Mouse (Mus musculus): Measurements from ENCODE around the gene Zbtb18. TPM values are rescaled to one million over a fixed set of nuclear protein-coding genes. Genes with fewer than 3 reads are reported as not detected.

Zbtb18 gene
- polyA plus RNA-seq, 2 experiments = 0.55 to 4.5 TPM

DNA sequence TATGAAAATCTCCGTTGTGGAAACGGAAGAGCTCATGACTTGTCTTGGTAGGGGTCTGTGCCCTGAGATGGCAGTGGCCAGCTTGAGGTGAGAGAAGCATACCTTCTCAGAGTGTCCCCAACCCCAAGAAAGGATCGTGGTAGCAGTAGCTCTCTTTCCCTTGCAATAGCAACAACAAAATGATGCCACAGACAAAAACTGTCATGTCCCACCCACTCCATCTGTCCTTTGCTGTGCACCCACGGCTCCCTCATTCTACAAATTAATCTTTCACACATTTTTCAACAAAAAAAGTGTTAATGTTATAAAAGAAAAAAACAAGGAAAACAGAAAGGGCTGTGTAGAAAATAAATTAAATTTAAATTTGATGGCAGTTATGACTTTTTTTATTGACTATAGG is 13.1 kb upstream of the Zbtb18 start:
- no peak for ATAC-seq (ENCODE audit: insufficient read depth)
- Histone ChIP-seq H3K4me3 (ENCODE audit: insufficient read depth in 1 of 2, low read depth in 2 of 2, low read length in 2 of 2) (no peak overlapping the region), H3K9ac (replicated peaks) (no peak overlapping the region), H3K36me3 (replicated peaks; ENCODE audit: control insufficient read depth, insufficient read depth, low read depth) (no peaks in the 10 kb centered on the region), H3K27ac (no peak overlapping the region), H3K4me2 (ENCODE audit: low read depth) (no peak overlapping the region), H3K4me1 (replicated peaks; ENCODE audit: control insufficient read depth in 2 of 2, insufficient read depth in 2 of 2, low read length in 1 of 2) (no peaks in the 10 kb centered on the region), H3K9me3 (ENCODE audit: control insufficient read depth, low read length) (no peaks in the 10 kb centered on the region), H3K27me3 (ENCODE audit: control insufficient read depth, insufficient read depth, low read length) (no peaks in the 10 kb centered on the region)
- TF ChIP-seq EP300 (IDR thresholded peaks at IDR 0.05; ENCODE audit: low read depth) (no peak), CTCF (IDR thresholded peaks at IDR 0.05; ENCODE audit: low read depth) (no peak)
- DNase-seq (ENCODE audit: low read depth in 3 of 3, low spot score in 3 of 3) = no peak
- WGBS (ENCODE audit: insufficient replicate concordance) = 63% methylated on average over 4 of the region's 4 CpGs

DNA sequence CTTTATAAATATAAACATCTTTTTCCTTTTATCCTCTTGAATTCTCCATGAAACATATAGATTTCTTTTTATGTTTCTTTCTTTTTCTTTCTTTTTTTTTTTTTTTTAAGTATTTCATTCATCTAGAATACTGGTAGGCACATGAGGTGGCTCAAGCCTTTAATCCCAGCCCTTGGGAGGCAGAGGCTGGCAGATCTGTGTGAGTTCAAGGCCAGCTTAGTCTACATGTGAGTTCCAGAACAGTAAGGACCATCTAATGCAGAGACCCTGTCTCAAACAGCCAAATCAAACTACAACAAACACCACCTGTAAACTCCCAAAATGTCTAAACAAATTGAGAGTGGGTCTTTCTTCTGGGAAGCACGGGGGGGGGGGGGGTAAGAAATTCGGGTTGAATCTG is 1.7 kb upstream of the Zbtb18 start:
- DNase-seq (ENCODE audit: low read depth in 3 of 3, low spot score in 3 of 3) = no peak
- no peak for ATAC-seq (ENCODE audit: insufficient read depth)
- peak overlapping the region; percentile 98 for H3K4me2 ChIP-seq (ENCODE audit: low read depth)
- no peaks in the 10 kb centered on the region for H3K27me3 ChIP-seq (ENCODE audit: control insufficient read depth, insufficient read depth, low read length)
- H3K36me3 ChIP-seq (replicated peaks; ENCODE audit: control insufficient read depth, insufficient read depth, low read depth) = no peaks in the 10 kb centered on the region
- H3K27ac ChIP-seq = no peak overlapping the region
- H3K4me3 ChIP-seq (ENCODE audit: insufficient read depth in 1 of 2, low read depth in 2 of 2, low read length in 2 of 2) = no peak overlapping the region
- H3K9ac ChIP-seq (replicated peaks) = no peak overlapping the region
- H3K4me1 ChIP-seq (replicated peaks; ENCODE audit: control insufficient read depth in 2 of 2, insufficient read depth in 2 of 2, low read length in 1 of 2) = peaks cover 3 to 11% of the 10 kb centered on the region in 2 experiments
- 14% methylated on average over 1 of the region's 2 CpGs for WGBS (ENCODE audit: insufficient replicate concordance)
- TF ChIP-seq EP300 (IDR thresholded peaks at IDR 0.05; ENCODE audit: low read depth) = no peak
- no peaks in the 10 kb centered on the region for H3K9me3 ChIP-seq (ENCODE audit: control insufficient read depth, low read length)

DNA sequence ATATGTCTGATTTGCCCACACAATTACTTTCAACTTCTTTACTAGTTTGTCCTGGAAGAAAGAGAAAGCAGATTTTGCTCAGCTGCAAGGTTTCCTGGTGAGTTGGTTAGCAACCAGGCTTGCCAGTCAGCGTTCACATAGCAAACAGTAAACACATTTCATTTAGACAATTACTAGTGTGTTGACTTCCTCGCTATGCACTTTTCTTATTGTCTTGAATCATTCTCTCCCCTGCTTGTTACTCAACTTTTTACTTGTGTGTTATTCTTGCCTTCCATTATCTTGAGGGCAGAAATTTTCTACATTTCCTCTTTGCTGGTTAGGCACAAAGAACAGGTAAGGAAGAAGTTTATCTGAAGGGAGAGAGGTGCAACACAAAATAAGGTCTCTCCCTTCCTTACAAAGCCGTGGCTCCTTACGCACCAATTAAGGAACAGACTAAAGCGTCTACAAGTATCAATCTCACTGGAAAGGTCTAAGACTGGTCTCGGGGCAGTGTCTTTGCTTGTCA is 1.1 kb upstream of the Zbtb18 start:
- H3K4me2 ChIP-seq (ENCODE audit: low read depth) = peak overlapping the region; percentile 98
- no peak for ATAC-seq (ENCODE audit: insufficient read depth)
- H3K4me3 ChIP-seq (ENCODE audit: insufficient read depth in 1 of 2, low read depth in 2 of 2, low read length in 2 of 2) = peak overlapping the region; percentile 79 to 88
- H3K9me3 ChIP-seq (ENCODE audit: control insufficient read depth, low read length) = no peaks in the 10 kb centered on the region
- under 1% methylated on average over 6 of the region's 6 CpGs for WGBS (ENCODE audit: insufficient replicate concordance)
- H3K27me3 ChIP-seq (ENCODE audit: control insufficient read depth, insufficient read depth, low read length) = no peaks in the 10 kb centered on the region
- H3K27ac ChIP-seq = peak overlapping the region; percentile 91
- no peak for TF ChIP-seq EP300 (IDR thresholded peaks at IDR 0.05; ENCODE audit: low read depth)
- peaks cover 3 to 12% of the 10 kb centered on the region in 2 experiments for H3K4me1 ChIP-seq (replicated peaks; ENCODE audit: control insufficient read depth in 2 of 2, insufficient read depth in 2 of 2, low read length in 1 of 2)
- H3K9ac ChIP-seq (replicated peaks) = peak overlapping the region; percentile 87
- H3K36me3 ChIP-seq (replicated peaks; ENCODE audit: control insufficient read depth, insufficient read depth, low read depth) = no peaks in the 10 kb centered on the region
- peak in 1 of 3 experiments; percentile 22 for DNase-seq (ENCODE audit: low read depth in 3 of 3, low spot score in 3 of 3)

DNA sequence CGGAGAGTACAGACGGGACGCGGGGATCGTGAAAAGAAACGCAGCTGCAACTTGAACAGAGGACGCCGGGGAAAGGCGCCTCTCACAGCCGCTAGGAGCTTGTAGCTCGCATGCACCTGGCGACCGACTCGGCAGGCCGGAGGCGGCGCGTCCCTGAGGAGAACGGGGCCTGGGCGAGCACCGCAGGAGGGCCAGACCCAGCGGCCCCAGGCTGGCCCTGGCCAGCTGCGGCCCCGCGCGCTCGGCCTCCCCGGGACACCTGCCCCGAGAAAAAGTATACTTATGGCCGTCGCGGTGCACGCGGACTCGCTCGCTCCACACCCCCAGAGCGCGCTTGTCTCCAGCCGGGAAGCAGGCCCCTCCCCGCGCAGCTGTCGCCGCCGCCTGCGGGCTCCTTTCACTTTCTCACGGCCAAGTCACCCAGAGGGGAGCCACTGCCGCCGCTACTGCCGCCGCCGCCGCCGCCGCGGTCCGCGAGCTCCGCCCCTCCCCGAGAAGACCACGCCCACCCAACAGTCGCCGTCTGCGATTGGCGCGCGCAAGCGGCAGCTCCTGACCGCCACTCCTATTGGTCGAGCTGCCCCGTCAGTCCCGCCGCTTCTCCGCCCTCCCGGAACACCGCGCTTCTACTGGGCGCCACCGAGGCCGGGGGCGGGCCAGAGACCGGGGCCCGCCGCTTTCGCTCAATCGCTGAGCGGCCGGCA is 507 bp upstream of the Zbtb18 start:
- H3K9ac ChIP-seq (replicated peaks) = peak overlapping the region; percentile 87
- ATAC-seq (ENCODE audit: insufficient read depth) = peak; percentile 96
- WGBS (ENCODE audit: insufficient replicate concordance) = under 1% methylated on average over 87 of the region's 87 CpGs

DNA sequence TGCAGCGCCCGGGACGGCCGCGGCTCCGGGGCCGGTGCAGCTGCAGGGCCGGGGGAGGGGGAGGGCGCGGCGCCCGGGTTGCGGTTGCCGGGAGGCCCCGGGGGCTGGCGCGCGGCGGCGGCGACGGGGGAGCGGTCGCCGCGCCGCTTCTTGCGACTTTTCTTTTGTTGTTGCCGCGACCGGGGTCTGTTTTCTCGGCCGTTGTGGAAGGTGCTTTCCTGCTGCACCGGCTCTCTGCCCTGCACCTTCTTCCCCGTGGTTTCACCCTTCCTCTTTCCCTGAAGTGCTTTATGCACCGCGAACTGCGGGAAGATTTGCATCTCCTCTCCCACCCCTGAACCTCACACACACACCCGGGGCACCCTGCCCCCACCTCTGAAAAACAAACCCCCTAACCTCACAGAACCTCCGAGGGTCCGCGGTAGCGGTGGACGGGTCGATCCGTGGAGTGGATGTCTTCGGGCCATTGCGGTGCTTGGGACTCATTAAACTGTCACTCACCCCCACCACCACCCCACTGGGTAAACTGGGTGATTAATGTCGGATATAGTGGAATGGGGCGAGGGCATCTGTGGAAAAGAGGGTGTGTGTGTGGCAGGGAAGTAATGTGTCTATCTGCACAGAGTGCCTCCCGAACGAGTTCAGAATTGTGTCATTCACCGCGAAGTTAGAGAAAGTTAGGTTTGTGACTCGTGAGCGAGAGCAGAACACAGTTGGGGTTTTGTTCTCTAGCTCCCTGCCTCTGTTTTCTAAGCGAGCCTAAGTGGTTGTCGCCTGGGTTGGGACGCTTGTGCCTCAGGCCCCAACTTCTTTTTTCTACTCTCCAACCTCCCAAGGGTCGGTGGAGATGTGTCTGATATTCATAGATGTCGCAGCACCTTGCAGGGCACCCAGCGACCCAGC is 921 bp downstream of the Zbtb18 start:
- H3K27ac ChIP-seq = no peak overlapping the region
- H3K27me3 ChIP-seq (ENCODE audit: control insufficient read depth, insufficient read depth, low read length) = no peaks in the 10 kb centered on the region
- H3K4me3 ChIP-seq (ENCODE audit: insufficient read depth in 1 of 2, low read depth in 2 of 2, low read length in 2 of 2) = peak overlapping the region; percentile 76 to 81
- peak overlapping the region; percentile 64 for H3K4me2 ChIP-seq (ENCODE audit: low read depth)
- peak overlapping the region; percentile 82 for H3K9ac ChIP-seq (replicated peaks)
- ATAC-seq (ENCODE audit: insufficient read depth) (no peak), DNase-seq (ENCODE audit: low read depth in 3 of 3, low spot score in 3 of 3) (no peak)
- TF ChIP-seq CTCF (IDR thresholded peaks at IDR 0.05; ENCODE audit: low read depth) (no peak), EP300 (IDR thresholded peaks at IDR 0.05; ENCODE audit: low read depth) (no peak)
- no peaks in the 10 kb centered on the region for H3K9me3 ChIP-seq (ENCODE audit: control insufficient read depth, low read length)
- under 1% methylated on average over 42 of the region's 62 CpGs for WGBS (ENCODE audit: insufficient replicate concordance)
- peaks cover 6% of the 10 kb centered on the region for H3K36me3 ChIP-seq (replicated peaks; ENCODE audit: control insufficient read depth, insufficient read depth, low read depth)
- peaks cover 3 to 12% of the 10 kb centered on the region in 2 experiments for H3K4me1 ChIP-seq (replicated peaks; ENCODE audit: control insufficient read depth in 2 of 2, insufficient read depth in 2 of 2, low read length in 1 of 2)

More for the DNA sequence above, 507 bp upstream of the Zbtb18 start:
- no peak for TF ChIP-seq EP300 (IDR thresholded peaks at IDR 0.05; ENCODE audit: low read depth)
- TF ChIP-seq CTCF (IDR thresholded peaks at IDR 0.05; ENCODE audit: low read depth) = peak; percentile 20; the same call in 1 of the 2 replicates
- Histone ChIP-seq H3K27me3 (ENCODE audit: control insufficient read depth, insufficient read depth, low read length) (no peaks in the 10 kb centered on the region), H3K27ac (peak overlapping the region; percentile 91), H3K9me3 (ENCODE audit: control insufficient read depth, low read length) (no peaks in the 10 kb centered on the region), H3K36me3 (replicated peaks; ENCODE audit: control insufficient read depth, insufficient read depth, low read depth) (no peaks in the 10 kb centered on the region), H3K4me3 (ENCODE audit: insufficient read depth in 1 of 2, low read depth in 2 of 2, low read length in 2 of 2) (peak overlapping the region; percentile 79 to 88), H3K4me1 (replicated peaks; ENCODE audit: control insufficient read depth in 2 of 2, insufficient read depth in 2 of 2, low read length in 1 of 2) (peaks cover 3 to 12% of the 10 kb centered on the region in 2 experiments), H3K4me2 (ENCODE audit: low read depth) (peak overlapping the region; percentile 98)
- peak; percentile 90 to 92 (median 91) for DNase-seq (ENCODE audit: low read depth in 3 of 3, low spot score in 3 of 3)
